Mouse (Mus musculus): ENCODE measurements at regions not wholly inside any gene's neighbourhood (a gene's known extent, or its start where the extent isn't known, plus 50 kb on each side); places are given as distances from the start of the nearest gene placed in this dataset.

DNA sequence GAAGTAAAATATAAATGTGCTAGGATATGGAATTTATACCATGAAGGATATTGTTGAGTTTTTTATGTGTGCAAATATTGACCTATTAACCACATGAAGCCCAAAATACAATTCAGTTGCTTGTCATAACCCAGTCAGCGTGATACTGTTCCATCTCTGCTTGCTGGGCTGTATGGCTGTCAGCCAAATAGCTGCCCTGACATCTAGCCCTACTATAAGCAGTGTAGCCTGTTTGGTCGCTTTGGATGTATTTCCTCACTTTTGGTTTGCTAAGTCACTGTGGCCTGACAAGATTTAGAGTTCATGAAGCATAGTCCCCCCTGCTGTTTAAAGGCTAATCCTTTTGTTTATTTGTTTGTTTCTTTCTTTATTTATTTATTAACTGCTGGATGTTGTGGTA, 272.4 kb upstream of the Dach1 start:
- ATAC-seq (ENCODE audit: low FRiP score) = no peak
- H3K4me2 ChIP-seq = no peak overlapping the region
- H3K4me1 ChIP-seq (replicated peaks) = no peaks in the 10 kb centered on the region
- no peak overlapping the region for H3K9ac ChIP-seq
- WGBS = 75% methylated on average over 2 of the region's 2 CpGs
- H3K27me3 ChIP-seq = no peaks in the 10 kb centered on the region
- no peaks in the 10 kb centered on the region for H3K36me3 ChIP-seq
- no peaks in the 10 kb centered on the region for H3K9me3 ChIP-seq
- H3K4me3 ChIP-seq = no peak overlapping the region
- no peak overlapping the region for H3K27ac ChIP-seq

DNA sequence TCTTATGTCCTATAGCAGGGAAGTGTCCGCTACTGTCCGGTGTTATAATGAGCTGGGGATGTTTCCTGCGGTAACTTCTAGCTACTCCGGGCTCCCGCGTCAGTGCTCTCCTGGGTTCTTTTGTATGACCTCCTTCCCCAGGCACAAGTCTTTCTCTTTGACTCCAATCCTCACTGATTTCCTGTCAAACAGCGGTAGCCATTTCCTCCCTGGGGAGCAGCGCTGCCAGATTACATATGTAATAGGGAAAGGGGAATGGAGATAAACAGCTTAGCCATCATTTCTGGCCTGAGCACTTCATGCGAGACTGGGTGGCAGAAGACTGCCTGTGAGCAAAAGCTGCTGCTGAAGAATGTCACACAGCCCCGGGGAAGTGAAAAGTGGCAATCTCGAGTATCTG, 262.4 kb upstream of the Dach1 start:
- 0 out of 2 replicates have a peak overlapping the region, but pooled peaks have one; percentile 15 for H3K4me2 ChIP-seq
- 58% methylated on average over 11 of the region's 11 CpGs for WGBS
- ATAC-seq (ENCODE audit: low FRiP score) = no peak

DNA sequence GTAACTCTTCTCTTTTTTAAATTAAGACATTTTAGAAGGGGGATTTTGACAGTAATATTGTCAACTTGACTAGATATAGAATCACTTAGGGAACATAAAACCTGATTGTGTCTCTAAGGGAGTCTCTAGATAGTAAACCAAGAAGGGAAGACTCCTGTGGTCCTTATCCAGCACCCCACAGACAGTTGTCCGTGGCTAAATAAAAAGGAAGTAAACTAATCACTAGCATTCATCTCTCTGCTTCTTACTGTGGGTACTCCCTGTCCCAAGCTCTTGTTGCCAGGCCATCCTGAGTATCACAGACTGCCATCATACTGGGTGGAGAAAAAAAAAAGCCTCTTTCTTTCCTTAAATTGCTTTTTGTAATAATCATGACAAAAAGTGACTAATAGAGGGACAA, 248.2 kb upstream of the Dach1 start:
- Histone ChIP-seq H3K4me1 (replicated peaks) (no peaks in the 10 kb centered on the region), H3K36me3 (no peaks in the 10 kb centered on the region), H3K27me3 (no peaks in the 10 kb centered on the region), H3K9me3 (no peaks in the 10 kb centered on the region), H3K9ac (no peak overlapping the region), H3K4me3 (no peak overlapping the region), H3K27ac (no peak overlapping the region), H3K4me2 (no peak overlapping the region)
- no peak for ATAC-seq (ENCODE audit: low FRiP score)
- WGBS = 69% methylated on average over 1 of the region's 1 CpGs

More for the DNA sequence above, 262.4 kb upstream of the Dach1 start:
- H3K9ac ChIP-seq = no peak overlapping the region
- no peaks in the 10 kb centered on the region for H3K36me3 ChIP-seq
- H3K27me3 ChIP-seq = no peaks in the 10 kb centered on the region
- H3K27ac ChIP-seq = no peak overlapping the region
- no peak overlapping the region for H3K4me3 ChIP-seq
- H3K4me1 ChIP-seq (replicated peaks) = 0 out of 2 replicates have a peak, but pooled peaks cover 4% of the 10 kb centered on the region
- H3K9me3 ChIP-seq = no peaks in the 10 kb centered on the region

DNA sequence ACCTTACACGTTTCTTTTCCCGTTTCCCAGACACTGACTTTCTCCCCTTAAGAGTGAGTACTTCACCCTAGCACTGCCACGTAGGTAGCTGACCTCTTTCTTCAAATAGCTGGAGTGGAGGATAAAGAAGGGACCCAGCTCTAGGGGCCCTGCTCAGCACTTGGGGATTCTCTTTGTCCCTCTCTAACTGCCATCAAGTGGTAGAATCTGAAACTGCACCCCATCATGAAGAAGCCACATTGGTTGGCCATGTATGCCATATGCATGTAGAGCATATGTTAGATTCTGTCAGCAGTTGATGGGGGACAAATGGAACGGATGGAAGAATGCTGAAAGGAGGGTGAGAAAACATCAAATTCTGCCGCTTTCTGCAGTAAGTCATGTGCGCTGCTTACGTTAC, 244.6 kb upstream of the Dach1 start:
- no peaks in the 10 kb centered on the region for H3K4me1 ChIP-seq (replicated peaks)
- H3K9ac ChIP-seq = no peak overlapping the region
- H3K4me3 ChIP-seq = no peak overlapping the region
- 60% methylated on average over 7 of the region's 7 CpGs for whole genome bisulfite sequencing
- no peaks in the 10 kb centered on the region for H3K27me3 ChIP-seq
- H3K4me2 ChIP-seq = no peak overlapping the region
- no peaks in the 10 kb centered on the region for H3K36me3 ChIP-seq
- H3K27ac ChIP-seq = no peak overlapping the region
- H3K9me3 ChIP-seq = no peaks in the 10 kb centered on the region
- no peak for ATAC-seq (ENCODE audit: low FRiP score)

DNA sequence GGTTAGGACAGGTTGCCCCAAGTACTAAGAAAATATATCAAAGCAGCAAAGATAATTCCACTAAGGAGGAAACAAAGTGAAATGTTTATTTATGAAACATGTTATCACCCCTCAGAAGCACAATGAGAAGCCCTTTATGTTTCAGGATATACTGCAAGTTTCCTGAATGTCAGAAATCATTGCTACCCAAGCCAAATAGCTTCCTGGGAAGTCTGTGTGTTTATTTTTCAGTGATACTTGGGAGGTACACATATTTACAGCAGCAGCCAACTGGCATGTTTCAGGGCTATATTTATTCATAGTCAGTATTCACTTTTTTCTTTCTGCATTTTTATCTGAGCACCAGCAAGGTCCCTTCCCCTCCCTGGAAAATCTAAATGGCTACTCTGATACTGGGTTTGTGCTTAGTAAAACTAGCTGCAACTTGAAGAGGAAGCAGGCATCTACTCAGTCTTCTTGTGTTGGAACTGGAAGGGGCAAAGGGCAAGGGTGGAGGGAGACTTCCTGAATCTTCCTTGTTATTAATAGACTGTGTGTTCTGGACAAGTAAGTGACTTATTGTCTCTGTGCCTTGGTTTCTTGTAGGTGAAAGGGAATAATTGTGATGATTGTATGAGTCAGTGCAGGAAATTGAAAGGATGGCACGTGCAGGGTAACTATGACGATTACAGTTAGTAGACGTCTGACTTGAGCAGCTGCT, 236.5 kb upstream of the Dach1 start:
- ATAC-seq (ENCODE audit: low FRiP score) = no peak
- Histone ChIP-seq H3K27me3 (no peaks in the 10 kb centered on the region), H3K27ac (no peak overlapping the region), H3K36me3 (no peaks in the 10 kb centered on the region), H3K4me3 (no peak overlapping the region), H3K9ac (no peak overlapping the region), H3K4me2 (no peak overlapping the region), H3K9me3 (no peaks in the 10 kb centered on the region), H3K4me1 (replicated peaks) (no peaks in the 10 kb centered on the region)
- WGBS = 74% methylated on average over 3 of the region's 3 CpGs

DNA sequence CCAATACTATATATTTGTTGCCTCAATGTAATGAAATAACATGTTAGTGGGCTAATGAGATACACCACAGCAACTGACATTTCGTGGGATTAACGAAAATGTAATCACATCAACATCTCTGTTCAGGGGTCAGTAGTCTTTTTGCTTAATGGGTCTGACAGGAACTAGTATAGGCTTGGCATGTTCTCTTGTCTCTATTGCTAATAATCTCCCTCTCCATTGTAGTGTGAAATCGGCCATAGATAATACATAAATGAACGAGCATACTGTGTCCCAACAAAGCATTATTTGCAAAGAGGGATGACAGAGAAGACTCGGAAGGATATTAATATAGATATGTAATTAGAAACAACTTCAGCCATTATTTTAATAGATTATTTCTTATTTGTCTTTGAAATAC, 234.5 kb upstream of the Dach1 start:
- no peak for ATAC-seq (ENCODE audit: low FRiP score)
- no peak overlapping the region for H3K4me2 ChIP-seq
- WGBS = 86% methylated on average over 5 of the region's 5 CpGs

DNA sequence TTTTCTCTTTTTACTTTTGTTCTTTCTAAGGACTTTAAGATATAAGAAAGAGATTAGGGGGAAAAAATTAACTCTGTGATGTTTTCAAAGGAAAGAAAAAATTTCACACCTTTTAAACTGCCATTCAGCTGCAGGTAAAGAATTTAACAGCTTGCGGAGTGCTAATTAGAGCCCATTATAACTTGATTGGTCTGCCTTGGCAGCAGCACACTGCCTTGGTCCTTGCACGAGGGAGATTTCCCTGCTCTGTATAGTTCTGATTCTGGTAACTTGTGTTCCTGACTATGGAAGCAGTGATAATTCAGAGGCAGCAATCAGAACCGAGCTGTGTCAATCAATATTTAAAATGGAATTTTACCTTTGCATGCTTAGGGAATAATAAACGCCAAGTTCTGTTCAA, 218.3 kb upstream of the Dach1 start:
- Histone ChIP-seq H3K27ac (no peak overlapping the region), H3K27me3 (no peaks in the 10 kb centered on the region), H3K36me3 (no peaks in the 10 kb centered on the region), H3K4me2 (no peak overlapping the region), H3K9me3 (no peaks in the 10 kb centered on the region), H3K4me1 (replicated peaks) (no peaks in the 10 kb centered on the region), H3K4me3 (no peak overlapping the region), H3K9ac (no peak overlapping the region)
- 76% methylated on average over 4 of the region's 4 CpGs for WGBS
- ATAC-seq (ENCODE audit: low FRiP score) = no peak

More for the DNA sequence above, 234.5 kb upstream of the Dach1 start:
- no peak overlapping the region for H3K9ac ChIP-seq
- no peak overlapping the region for H3K4me3 ChIP-seq
- H3K4me1 ChIP-seq (replicated peaks) = no peaks in the 10 kb centered on the region
- no peaks in the 10 kb centered on the region for H3K27me3 ChIP-seq
- H3K36me3 ChIP-seq = no peaks in the 10 kb centered on the region
- no peaks in the 10 kb centered on the region for H3K9me3 ChIP-seq
- H3K27ac ChIP-seq = no peak overlapping the region
